Mouse (Mus musculus): ENCODE results near the gene Ptgdr2.

Ptgdr2 gene

GRCm38 (mm10) chr19:10972660-10973059, 35.7 kb downstream of the Ptgdr2 start:
- in situ Hi-C loops (cut with MboI; ENCODE audit: unreplicated experiment in 2 of 2), result no loop called here

- in situ Hi-C loops (cut with MboI; ENCODE audit: unreplicated experiment in 2 of 2), result no loop called here
Observed at GRCm38 (mm10) chr19:10973187-10973586, 36.2 kb downstream of the Ptgdr2 start.

GRCm38 (mm10) chr19:10974238-10974865, 37.4 kb downstream of the Ptgdr2 start, which contains the start of gene Ms4a10:
TSS of gene Ms4a10 (minus strand) at chr19:10974670.
- in situ Hi-C loops (cut with MboI; ENCODE audit: unreplicated experiment in 2 of 2), result no loop called here

- in situ Hi-C loops (cut with MboI; ENCODE audit: unreplicated experiment in 2 of 2), result no loop called here
Observed at GRCm38 (mm10) chr19:10975187-10975586, 38.2 kb downstream of the Ptgdr2 start.

- in situ Hi-C loops (cut with MboI; ENCODE audit: unreplicated experiment in 2 of 2), result no loop called here
Observed at GRCm38 (mm10) chr19:10976318-10976717, 39.4 kb downstream of the Ptgdr2 start.

GRCm38 (mm10) chr19:10979184-10980168, 42.5 kb downstream of the Ptgdr2 start:
- in situ Hi-C loops (cut with MboI; ENCODE audit: unreplicated experiment in 2 of 2), result no loop called here

- in situ Hi-C loops (cut with MboI; ENCODE audit: unreplicated experiment in 2 of 2), result no loop called here
Observed at GRCm38 (mm10) chr19:10980210-10980609, 43.2 kb downstream of the Ptgdr2 start.

GRCm38 (mm10) chr19:10983146-10983545, 46.2 kb downstream of the Ptgdr2 start:
- in situ Hi-C loops (cut with MboI; ENCODE audit: unreplicated experiment in 2 of 2), result no loop called here

- in situ Hi-C loops (cut with MboI; ENCODE audit: unreplicated experiment in 2 of 2), result no loop called here
Observed at GRCm38 (mm10) chr19:10984551-10984950, 47.6 kb downstream of the Ptgdr2 start.

GRCm38 (mm10) chr19:10985889-10986288, 48.9 kb downstream of the Ptgdr2 start:
- in situ Hi-C loops (cut with MboI; ENCODE audit: unreplicated experiment in 2 of 2), result no loop called here

GRCm38 (mm10) chr19:10988563-10988962, 51.6 kb downstream of the Ptgdr2 start:
- in situ Hi-C loops (cut with MboI; ENCODE audit: unreplicated experiment in 2 of 2), result no loop called here

GRCm38 (mm10) chr19:10990751-10991150, 53.8 kb downstream of the Ptgdr2 start:
- in situ Hi-C loops (cut with MboI; ENCODE audit: unreplicated experiment in 2 of 2), result no loop called here

GRCm38 (mm10) chr19:10991911-10992310, 55.0 kb downstream of the Ptgdr2 start:
- in situ Hi-C loops (cut with MboI; ENCODE audit: unreplicated experiment in 2 of 2), result no loop called here
